Mouse (Mus musculus): Measurements from ENCODE around the gene Rbbp4. TPM values are rescaled to one million over a fixed set of nuclear protein-coding genes. Genes with fewer than 3 reads are reported as not detected.

Gene Rbbp4
- total and polyA plus RNA-seq, 3 experiments, result 41.4 to 179 (median 73.3) TPM

- H3K4me3 ChIP-seq (replicated peaks in 1 of 3; ENCODE audit: low read depth in 2 of 3, low read length in 2 of 3, poor library complexity in 1 of 3), result no peak within 1 kb of the TSS
- no peak for DNase-seq (ENCODE audit: extremely low read depth)
- TF ChIP-seq USF1 (IDR thresholded peaks at IDR 0.05; ENCODE audit: low read depth, low read length) (no peak), GABPA (IDR thresholded peaks at IDR 0.05; ENCODE audit: insufficient replicate concordance, low read depth, low read length) (no peak), ETS1 (conservative IDR thresholded peaks at IDR 0.05; ENCODE audit: low read depth, low read length) (no peak), CHD2 (IDR thresholded peaks at IDR 0.05; ENCODE audit: low read length) (no peak), MEF2A (IDR thresholded peaks at IDR 0.05; ENCODE audit: borderline replicate concordance, low read depth, low read length) (no peak), TCF12 (IDR thresholded peaks at IDR 0.05; ENCODE audit: low read depth, low read length) (no peak), MAZ (IDR thresholded peaks at IDR 0.05; ENCODE audit: low read depth, low read length) (no peak), CHD1 (IDR thresholded peaks at IDR 0.05; ENCODE audit: low read depth, low read length) (no peak), KAT2A (IDR thresholded peaks at IDR 0.05; ENCODE audit: insufficient replicate concordance, low read length) (no peak), USF2 (conservative IDR thresholded peaks at IDR 0.05; ENCODE audit: low read depth, low read length) (no peak), UBTF (IDR thresholded peaks at IDR 0.05; ENCODE audit: low read depth, low read length) (no peak)
- dilution Hi-C loops (cut with MboI; ENCODE audit: extremely low pct_ligation_motif_present, extremely low pct_unique_long_range_greater_than_20kb, low sequenced_read_pairs) (no loop called here), in situ Hi-C loops (cut with MboI; ENCODE audit: low pct_ligation_motif_present, low pct_unique_long_range_greater_than_20kb, low sequenced_read_pairs) (no loop called here)
- H3K4me2 ChIP-seq (ENCODE audit: insufficient read depth, low read depth, poor library complexity, severe bottlenecking), result peak within 1 kb of the TSS; percentile 11; the same call in 1 of the 2 replicates
- H3K27ac ChIP-seq (ENCODE audit: insufficient read depth, low read depth), result no peak within 1 kb of the TSS
- H3K27me3 ChIP-seq (replicated peaks), result no peaks in the 10 kb centered on the region
- no peak within 1 kb of the TSS for H3K9ac ChIP-seq (ENCODE audit: insufficient read depth, low read depth)
- no peaks in the 10 kb centered on the region for H3K9me3 ChIP-seq (replicated peaks; ENCODE audit: low read length)
- peaks cover 21 to 53% of the 10 kb centered on the region in 2 experiments for H3K4me1 ChIP-seq (ENCODE audit: control insufficient read depth in 1 of 2, insufficient read depth in 2 of 2)
- H3K36me3 ChIP-seq (replicated peaks in 1 of 2; ENCODE audit: control insufficient read depth in 1 of 2, insufficient read depth in 1 of 2, low read length in 1 of 2), result no peaks in the 10 kb centered on the region
- H3K79me2 ChIP-seq (replicated peaks; ENCODE audit: control insufficient read depth, extremely low read depth, insufficient read depth, poor library complexity, severe bottlenecking), result no peaks in the 10 kb centered on the region
These were observed 74.0 kb downstream of the Rbbp4 start, which contains the start of gene C77080 for GRCm38 (mm10) chr4:129261196-129261595. C77080 (minus strand) TSS chr4:129261404.

- TF ChIP-seq ZNF384 (IDR thresholded peaks at IDR 0.05; ENCODE audit: low read depth, low read length), result no peak
- TF ChIP-seq MXI1 (IDR thresholded peaks at IDR 0.05; ENCODE audit: low read depth, low read length), result no peak
- TF ChIP-seq HCFC1 (IDR thresholded peaks at IDR 0.05; ENCODE audit: low read depth, low read length), result no peak
- no peak for TF ChIP-seq IRF4 (IDR thresholded peaks at IDR 0.05; ENCODE audit: low read depth, low read length)
- no peak for TF ChIP-seq JUND (conservative IDR thresholded peaks at IDR 0.05; ENCODE audit: low read depth, low read length)
- TF ChIP-seq TCF12 (IDR thresholded peaks at IDR 0.05; ENCODE audit: low read depth, low read length), result no peak
- TF ChIP-seq SIN3A (IDR thresholded peaks at IDR 0.05; ENCODE audit: low read length), result no peak
- no peak for TF ChIP-seq E2F4 (IDR thresholded peaks at IDR 0.05; ENCODE audit: insufficient replicate concordance, low read depth, low read length)
- TF ChIP-seq MYC (IDR thresholded peaks at IDR 0.05; ENCODE audit: low read depth, low read length), result no peak
- TF ChIP-seq MEF2A (IDR thresholded peaks at IDR 0.05; ENCODE audit: borderline replicate concordance, low read depth, low read length), result no peak
- TF ChIP-seq RCOR1 (conservative IDR thresholded peaks at IDR 0.05; ENCODE audit: low read depth, low read length), result no peak
- TF ChIP-seq TBP (conservative IDR thresholded peaks at IDR 0.05; ENCODE audit: low read depth, low read length), result no peak
- no peak for TF ChIP-seq USF1 (IDR thresholded peaks at IDR 0.05; ENCODE audit: low read depth, low read length)
- H3K27ac ChIP-seq (ENCODE audit: insufficient read depth, low read depth), result no peak overlapping the region
- H3K36me3 ChIP-seq (replicated peaks in 1 of 2; ENCODE audit: control insufficient read depth in 1 of 2, insufficient read depth in 1 of 2, low read length in 1 of 2), result no peaks in the 10 kb centered on the region
- H3K4me1 ChIP-seq (ENCODE audit: control insufficient read depth in 1 of 2, insufficient read depth in 2 of 2), result peaks cover 21 to 54% of the 10 kb centered on the region in 2 experiments
- DNase-seq (ENCODE audit: extremely low read depth), result no peak
- no peaks in the 10 kb centered on the region for H3K9me3 ChIP-seq (replicated peaks; ENCODE audit: low read length)
- in situ Hi-C loops (cut with MboI; ENCODE audit: low pct_ligation_motif_present, low pct_unique_long_range_greater_than_20kb, low sequenced_read_pairs) (no loop called here), dilution Hi-C loops (cut with MboI; ENCODE audit: extremely low pct_ligation_motif_present, extremely low pct_unique_long_range_greater_than_20kb, low sequenced_read_pairs) (no loop called here)
- H3K27me3 ChIP-seq (replicated peaks), result no peaks in the 10 kb centered on the region
- no peaks in the 10 kb centered on the region for H3K79me2 ChIP-seq (replicated peaks; ENCODE audit: control insufficient read depth, extremely low read depth, insufficient read depth, poor library complexity, severe bottlenecking)
- no peak overlapping the region for H3K4me3 ChIP-seq (replicated peaks in 1 of 3; ENCODE audit: low read depth in 2 of 3, low read length in 2 of 3, poor library complexity in 1 of 3)
- no peak overlapping the region for H3K4me2 ChIP-seq (ENCODE audit: insufficient read depth, low read depth, poor library complexity, severe bottlenecking)
- no peak overlapping the region for H3K9ac ChIP-seq (ENCODE audit: insufficient read depth, low read depth)
These were observed 74.5 kb downstream of the Rbbp4 start for GRCm38 (mm10) chr4:129260678-129261077.

All from CH12.LX (cell line).